Mouse (Mus musculus): ENCODE measurements at regions not wholly inside any gene's neighbourhood (a gene's known extent, or its start where the extent isn't known, plus 50 kb on each side); places are given as distances from the start of the nearest gene placed in this dataset.

GRCm38 (mm10) chr14:9284976-9285605 lies 619.1 kb upstream of the 4930452B06Rik start:
- no peak for TF ChIP-seq CTCF (IDR thresholded peaks at IDR 0.05; ENCODE audit: low read depth, low read length)
- TF ChIP-seq EP300 (IDR thresholded peaks at IDR 0.05; ENCODE audit: insufficient read depth, low read depth, low read length) = no peak
- no peak for TF ChIP-seq POLR2A (IDR thresholded peaks at IDR 0.05; ENCODE audit: insufficient read depth, low read length)

Data from ES-Bruce4 (cell line).